Mouse (Mus musculus) forebrain, postnatal 0 days (tissue): ENCODE data around the gene Agbl4. TPM values are rescaled to one million over a fixed set of nuclear protein-coding genes. Genes with fewer than 3 reads are reported as not detected.

Experiments
- ATAC-seq: fragments of 200-750 bp; cut with Nextera tagmentation; 2 replicates; pipeline ENCODE4 v1.8.0; 2017; ENCODE audit warnings: mild to moderate bottlenecking, moderate library complexity
- DNase-seq: peaks from one replicate; pipeline ENCODE4 v3.0.0-alpha.2; 2015
- H3K27ac ChIP-seq: fragments of 300-500 bp; sonication (generic); 2 replicates; pipeline ENCODE4 v1.5.1; 2014; ENCODE audit warnings: low read depth, mild to moderate bottlenecking, antibody characterized with exemption, low read length, moderate library complexity, mixed read lengths
- H3K27me3 ChIP-seq: fragments of 300-500 bp; sonication (generic); 2 replicates; pipeline ENCODE4 v1.6.1; 2014; ENCODE audit warnings: mild to moderate bottlenecking, low read length, mixed read lengths; ENCODE audit not compliant: insufficient read depth
- H3K36me3 ChIP-seq: fragments of 300-500 bp; sonication (generic); 2 replicates; pipeline ENCODE4 v1.6.1; 2014; ENCODE audit warnings: mild to moderate bottlenecking, moderate library complexity; ENCODE audit not compliant: insufficient read depth
- H3K4me1 ChIP-seq: fragments of 300-500 bp; sonication (generic); 2 replicates; pipeline ENCODE4 v1.6.1; 2014; ENCODE audit warnings: antibody characterized with exemption; ENCODE audit not compliant: insufficient read depth
- H3K4me2 ChIP-seq: fragments of 300-500 bp; sonication (generic); 2 replicates; pipeline ENCODE4 v1.6.1; 2014; ENCODE audit warnings: low read depth, mild to moderate bottlenecking, moderate library complexity
- H3K4me3 ChIP-seq: fragments of 300-500 bp; sonication (generic); 2 replicates; pipeline ENCODE4 v1.5.1; 2014; ENCODE audit warnings: low read depth, low read length, mixed read lengths
- H3K9ac ChIP-seq: fragments of 300-500 bp; sonication (generic); 2 replicates; pipeline ENCODE4 v1.6.1; 2014; ENCODE audit warnings: mild to moderate bottlenecking
- H3K9me3 ChIP-seq: fragments of 300-500 bp; sonication (generic); 2 replicates; pipeline ENCODE4 v1.6.1; 2016; ENCODE audit warnings: low read length
- CTCF ChIP-seq: sonication (generic); IDR thresholded peaks from 2 replicates; pipeline ENCODE4 v1.5.1; 2016; ENCODE audit warnings: antibody characterized with exemption, control low read depth, low read depth
- WGBS: fragments of 180-500 bp; shearing (Covaris S2); extraction: QIAGEN DNeasy Blood & Tissue Kit; methylation state at CpG from one replicate; pipeline ENCODE4 v1.1.7; 2014; 5-methylcytosine and 5-hydroxymethylcytosine counted together
- polyA plus RNA-seq: library from polyadenylated mRNA; unstranded; fragments of >200 nt; fragmentation: Nextera tagmentation; extraction: Ambion mirVana; gene quantifications from 2 replicates; pipeline ENCODE4 v1.2.1, GENCODE M21; 2015
- total RNA-seq: library from RNA; depleted of rRNA; stranded (reverse); fragments of >200 nt; gene quantifications from 2 replicates; pipeline ENCODE4 v1.2.3, GENCODE M21; 2014

The Agbl4 gene
- total and polyA plus RNA-seq, 2 experiments from 2014 or later, result 3.3 to 6.2 TPM

DNA sequence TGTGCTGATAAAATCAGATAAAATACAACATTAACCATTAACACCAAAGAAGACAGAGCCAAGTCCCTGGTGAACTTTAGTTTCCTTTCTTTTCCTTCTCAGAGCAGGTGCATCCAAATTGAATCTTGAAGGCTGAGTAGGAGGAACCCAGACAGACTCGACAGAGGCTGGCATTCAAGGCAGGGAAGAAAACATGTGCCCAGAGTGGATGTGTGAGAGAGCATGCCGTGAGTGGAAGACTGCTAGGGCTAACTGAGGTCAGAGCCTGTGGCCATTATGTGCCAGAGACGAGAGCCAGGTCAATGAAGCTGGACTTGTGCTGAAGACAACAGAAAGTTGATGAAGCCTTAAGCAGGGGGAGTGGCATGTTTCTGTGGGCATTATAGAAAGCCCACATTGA is 1121.8 kb downstream of the Agbl4 start:
- Histone ChIP-seq H3K27ac (no peak overlapping the region), H3K36me3 (no peaks in the 10 kb centered on the region), H3K4me2 (no peak overlapping the region), H3K9me3 (no peaks in the 10 kb centered on the region), H3K4me1 (no peaks in the 10 kb centered on the region), H3K27me3 (no peaks in the 10 kb centered on the region), H3K9ac (no peak overlapping the region), H3K4me3 (no peak overlapping the region)
- WGBS, result 71% methylated on average over 3 of the region's 3 CpGs
- no peak for DNase-seq
- no peak for ATAC-seq
- TF ChIP-seq CTCF, result no peak

DNA sequence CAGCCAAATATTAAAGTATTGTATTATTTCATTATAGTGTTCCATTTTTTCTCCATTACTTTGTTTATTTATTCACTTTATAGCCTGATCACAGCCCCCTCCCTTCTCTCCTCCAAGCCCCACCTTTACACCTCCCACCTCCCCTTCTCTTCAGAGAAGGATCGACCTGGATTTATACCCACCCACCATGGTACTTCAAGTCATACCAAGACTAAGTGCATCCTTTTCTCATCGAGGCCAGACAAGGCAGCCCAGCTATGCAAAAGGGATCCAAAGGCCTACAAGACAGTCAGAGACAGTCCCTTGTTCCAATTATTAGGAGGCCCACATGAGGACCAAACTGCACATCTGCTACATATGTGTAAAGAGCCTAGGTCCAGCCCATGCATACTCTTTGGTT is 1122.5 kb downstream of the Agbl4 start:
- Histone ChIP-seq H3K27ac (no peak overlapping the region), H3K4me2 (no peak overlapping the region), H3K4me3 (no peak overlapping the region), H3K9me3 (no peaks in the 10 kb centered on the region), H3K36me3 (no peaks in the 10 kb centered on the region), H3K9ac (no peak overlapping the region), H3K4me1 (no peaks in the 10 kb centered on the region), H3K27me3 (no peaks in the 10 kb centered on the region)
- TF ChIP-seq CTCF, result no peak
- WGBS, result 92% methylated on average over 2 of the region's 2 CpGs
- ATAC-seq, result no peak
- no peak for DNase-seq

DNA sequence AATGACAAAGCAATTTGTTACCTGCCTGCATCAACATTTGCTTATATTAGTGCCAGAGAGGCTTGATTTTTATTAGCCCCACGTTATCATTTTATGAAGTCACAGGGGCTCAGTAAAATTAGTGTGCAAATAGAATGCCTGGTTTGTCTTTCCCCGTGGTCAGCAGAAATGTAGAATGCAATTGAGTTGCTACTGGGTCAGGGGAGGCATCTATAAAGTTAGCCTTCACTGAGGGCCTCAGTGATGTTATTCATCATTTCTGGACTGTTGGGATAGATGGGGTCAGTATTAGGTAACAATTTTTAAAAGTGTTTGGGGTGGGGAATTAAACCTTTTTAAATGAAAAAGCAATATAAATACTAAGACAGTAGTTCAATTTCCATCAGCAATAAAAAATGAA is 1125.5 kb downstream of the Agbl4 start:
- no peak for TF ChIP-seq CTCF
- no peak overlapping the region for H3K27ac ChIP-seq
- no peak overlapping the region for H3K9ac ChIP-seq
- ATAC-seq (no peak), DNase-seq (no peak)
- H3K27me3 ChIP-seq, result no peaks in the 10 kb centered on the region
- no peaks in the 10 kb centered on the region for H3K9me3 ChIP-seq
- no peaks in the 10 kb centered on the region for H3K4me1 ChIP-seq
- no peak overlapping the region for H3K4me2 ChIP-seq
- H3K4me3 ChIP-seq, result no peak overlapping the region
- H3K36me3 ChIP-seq, result no peaks in the 10 kb centered on the region
- WGBS, result 66% methylated on average over 2 of the region's 2 CpGs

DNA sequence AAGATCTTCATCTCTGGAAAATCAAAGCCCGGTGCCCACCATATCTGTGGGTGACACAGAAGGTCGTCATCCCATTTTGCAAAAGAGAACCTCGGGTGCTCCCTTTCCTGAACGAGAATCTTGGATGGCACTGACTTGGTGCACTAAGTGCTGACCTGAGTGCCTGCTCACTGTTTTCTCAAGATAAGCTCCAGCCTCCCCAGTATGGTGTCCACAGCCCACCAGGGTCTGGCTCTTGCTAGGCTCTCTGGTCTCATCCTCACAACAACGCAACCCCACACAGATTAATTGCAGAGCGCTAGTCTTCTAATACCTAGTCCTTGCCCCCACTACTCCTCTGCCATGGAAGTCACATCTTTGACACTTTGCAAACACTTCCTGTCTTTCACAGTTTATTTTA is 1131.5 kb downstream of the Agbl4 start:
- Histone ChIP-seq H3K27ac (no peak overlapping the region), H3K4me3 (no peak overlapping the region), H3K9me3 (no peaks in the 10 kb centered on the region), H3K4me2 (no peak overlapping the region), H3K4me1 (no peaks in the 10 kb centered on the region), H3K9ac (no peak overlapping the region), H3K27me3 (no peaks in the 10 kb centered on the region), H3K36me3 (no peaks in the 10 kb centered on the region)
- ATAC-seq (no peak), DNase-seq (no peak)
- TF ChIP-seq CTCF, result no peak
- WGBS, result 88% methylated on average over 6 of the region's 6 CpGs

DNA sequence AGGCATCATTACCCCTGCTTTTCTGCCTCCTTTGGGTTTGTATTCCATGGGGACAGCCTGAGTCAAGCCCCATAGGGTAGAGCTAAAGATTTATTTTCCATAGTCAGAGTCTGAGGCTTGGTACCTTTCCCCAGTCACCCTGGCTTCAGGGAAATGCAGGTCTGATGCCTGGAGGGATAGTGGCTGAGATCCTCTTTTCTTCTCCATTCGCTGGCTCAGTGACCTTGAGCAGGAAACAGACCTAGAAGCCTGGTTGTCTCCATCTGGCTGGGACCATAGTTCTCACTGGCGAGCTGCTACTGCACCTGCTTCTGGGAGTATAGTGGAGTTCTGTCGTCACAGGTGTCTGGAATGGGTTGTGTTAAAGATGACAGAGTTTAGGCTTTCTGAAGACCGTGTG is 1132.5 kb downstream of the Agbl4 start:
- 87% methylated on average over 4 of the region's 4 CpGs for WGBS
- no peak overlapping the region for H3K4me2 ChIP-seq
- H3K4me1 ChIP-seq, result no peaks in the 10 kb centered on the region
- H3K9me3 ChIP-seq, result no peaks in the 10 kb centered on the region
- ATAC-seq (no peak), DNase-seq (no peak)
- no peak overlapping the region for H3K4me3 ChIP-seq
- no peak overlapping the region for H3K9ac ChIP-seq
- no peaks in the 10 kb centered on the region for H3K36me3 ChIP-seq
- no peak overlapping the region for H3K27ac ChIP-seq
- H3K27me3 ChIP-seq, result no peaks in the 10 kb centered on the region
- TF ChIP-seq CTCF, result no peak

DNA sequence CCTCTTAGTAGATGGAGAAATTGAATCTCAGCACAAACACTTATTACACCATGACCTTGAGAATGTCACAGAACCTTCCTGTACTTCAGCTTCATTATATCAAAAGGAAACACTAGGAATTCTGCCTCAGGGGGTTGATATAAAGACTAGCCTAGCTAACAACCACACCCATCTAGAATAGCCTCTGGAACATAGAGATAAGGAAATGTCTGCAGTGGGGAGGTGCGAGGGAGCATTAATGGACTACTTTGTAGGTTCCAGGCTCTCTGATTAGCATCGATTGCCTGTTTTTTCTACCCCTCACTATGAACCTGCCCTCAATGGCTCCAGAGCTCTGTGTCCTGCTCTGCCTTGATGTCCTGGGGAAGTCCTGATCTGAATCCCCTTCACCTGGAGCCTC is 1133.1 kb downstream of the Agbl4 start:
- H3K4me3 ChIP-seq, result no peak overlapping the region
- no peak for TF ChIP-seq CTCF
- no peak overlapping the region for H3K27ac ChIP-seq
- no peak for DNase-seq
- H3K9me3 ChIP-seq, result no peaks in the 10 kb centered on the region
- no peak for ATAC-seq
- H3K4me1 ChIP-seq, result no peaks in the 10 kb centered on the region
- H3K36me3 ChIP-seq, result no peaks in the 10 kb centered on the region
- no peaks in the 10 kb centered on the region for H3K27me3 ChIP-seq
- H3K9ac ChIP-seq, result no peak overlapping the region
- whole genome bisulfite sequencing, result 89% methylated on average over 2 of the region's 2 CpGs
- no peak overlapping the region for H3K4me2 ChIP-seq

DNA sequence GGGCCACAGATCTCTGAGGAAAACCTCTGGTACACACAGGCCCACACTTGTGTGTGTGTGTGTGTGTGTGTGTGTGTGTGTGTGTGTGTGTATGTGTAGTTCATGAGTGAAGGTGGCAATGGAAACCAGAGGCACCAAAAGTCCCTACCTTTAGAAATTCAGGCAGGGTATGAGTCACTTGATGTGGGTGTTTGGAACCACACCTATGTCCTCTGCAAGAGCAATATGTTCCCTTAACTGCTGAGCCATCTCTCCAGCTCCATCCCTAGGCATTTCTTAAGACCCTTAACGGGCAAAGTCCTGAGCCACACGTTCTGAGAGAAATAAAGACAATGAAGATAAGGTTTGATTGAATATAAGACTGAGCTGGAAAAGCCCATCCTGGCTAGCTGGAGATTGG is 1147.2 kb downstream of the Agbl4 start:
- no peak overlapping the region for H3K4me2 ChIP-seq
- no peak for ATAC-seq
- no peaks in the 10 kb centered on the region for H3K9me3 ChIP-seq
- no peak overlapping the region for H3K4me3 ChIP-seq
- DNase-seq, result no peak
- no peak overlapping the region for H3K27ac ChIP-seq
- no peaks in the 10 kb centered on the region for H3K36me3 ChIP-seq
- TF ChIP-seq CTCF, result no peak
- no peaks in the 10 kb centered on the region for H3K4me1 ChIP-seq
- no peak overlapping the region for H3K9ac ChIP-seq
- H3K27me3 ChIP-seq, result no peaks in the 10 kb centered on the region
- WGBS, result 81% methylated on average over 2 of the region's 2 CpGs

DNA sequence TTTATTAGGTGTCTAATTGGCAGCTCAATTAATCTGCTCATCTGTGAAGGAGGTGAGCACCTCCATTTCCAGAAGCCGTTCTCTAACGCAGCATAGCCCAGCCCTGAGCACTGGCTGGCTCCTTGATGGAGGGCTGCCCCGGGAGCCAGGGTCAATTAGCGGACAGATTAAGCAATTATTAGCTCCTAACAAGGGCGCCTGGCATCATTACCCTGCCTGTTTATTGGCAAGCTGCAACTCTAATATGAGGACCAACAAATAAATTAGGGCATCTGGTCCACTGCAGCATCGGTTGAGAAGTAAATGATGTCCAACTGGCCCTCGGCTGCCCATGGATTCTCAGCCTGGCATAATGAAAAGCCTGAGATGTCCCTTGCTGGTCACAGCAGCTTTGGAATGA is 1148.5 kb downstream of the Agbl4 start:
- TF ChIP-seq CTCF, result no peak
- Histone ChIP-seq H3K27me3 (no peaks in the 10 kb centered on the region), H3K4me1 (no peaks in the 10 kb centered on the region), H3K4me2 (no peak overlapping the region), H3K9me3 (no peaks in the 10 kb centered on the region), H3K4me3 (no peak overlapping the region), H3K9ac (no peak overlapping the region), H3K27ac (no peak overlapping the region), H3K36me3 (no peaks in the 10 kb centered on the region)
- DNase-seq (no peak), ATAC-seq (no peak)
- 33% methylated on average over 7 of the region's 7 CpGs for WGBS
